Mouse (Mus musculus) forebrain, embryonic 13.5 days (tissue): ENCODE measurements at regions not wholly inside any gene's neighbourhood (a gene's known extent, or its start where the extent isn't known, plus 50 kb on each side); places are given as distances from the start of the nearest gene placed in this dataset.

Source experiments
- ATAC-seq: fragments of 200-750 bp; cut with Nextera tagmentation; 2 replicates; pipeline ENCODE4 v1.8.0; 2017
- H3K27ac ChIP-seq: fragments of 300-500 bp; sonication (generic); 2 replicates; pipeline ENCODE4 v1.5.1; 2015; ENCODE audit warnings: inconsistent platforms, mild to moderate bottlenecking, moderate library complexity
- H3K27me3 ChIP-seq: fragments of 300-500 bp; sonication (generic); 2 replicates; pipeline ENCODE4 v1.6.1; 2015; ENCODE audit warnings: mild to moderate bottlenecking, inconsistent platforms
- H3K36me3 ChIP-seq: fragments of 300-500 bp; sonication (generic); 2 replicates; pipeline ENCODE4 v1.6.1; 2015; ENCODE audit warnings: mild to moderate bottlenecking, inconsistent platforms; ENCODE audit not compliant: poor library complexity, severe bottlenecking
- H3K4me1 ChIP-seq: fragments of 300-500 bp; sonication (generic); 2 replicates; pipeline ENCODE4 v1.6.1; 2015; ENCODE audit warnings: inconsistent platforms
- H3K4me2 ChIP-seq: fragments of 300-500 bp; sonication (generic); 2 replicates; pipeline ENCODE4 v1.6.1; 2015; ENCODE audit warnings: inconsistent platforms, mild to moderate bottlenecking, moderate library complexity
- H3K4me3 ChIP-seq: fragments of 300-500 bp; sonication (generic); 2 replicates; pipeline ENCODE4 v1.5.1; 2015; ENCODE audit warnings: mild to moderate bottlenecking, inconsistent platforms
- H3K9ac ChIP-seq: fragments of 300-500 bp; sonication (generic); 2 replicates; pipeline ENCODE4 v1.6.1; 2015; ENCODE audit warnings: mild to moderate bottlenecking, inconsistent platforms
- H3K9me3 ChIP-seq: fragments of 300-500 bp; sonication (generic); replicated peaks from 2 replicates; pipeline ENCODE4 v1.6.1; 2016; ENCODE audit warnings: inconsistent platforms
- WGBS: fragments of 180-500 bp; shearing (Covaris S2); methylation state at CpG from one replicate; pipeline ENCODE4 v1.1.7; 2015; 5-methylcytosine and 5-hydroxymethylcytosine counted together

GRCm38 (mm10) chr1:69470614-69471250 is 216.3 kb downstream of the Ikzf2 start:
- Histone ChIP-seq H3K4me2 (no peak overlapping the region), H3K4me3 (no peak overlapping the region), H3K4me1 (no peaks in the 10 kb centered on the region), H3K9me3 (no peaks in the 10 kb centered on the region), H3K9ac (no peak overlapping the region), H3K36me3 (no peaks in the 10 kb centered on the region), H3K27ac (no peak overlapping the region), H3K27me3 (no peaks in the 10 kb centered on the region)
- WGBS = 77% methylated on average over 4 of the region's 4 CpGs
- ATAC-seq = no peak

GRCm38 (mm10) chr1:69469158-69469901 is 217.7 kb downstream of the Ikzf2 start:
- no peak for ATAC-seq
- H3K4me3 ChIP-seq = no peak overlapping the region
- no peaks in the 10 kb centered on the region for H3K9me3 ChIP-seq
- H3K36me3 ChIP-seq = no peaks in the 10 kb centered on the region
- WGBS = 89% methylated on average over 8 of the region's 8 CpGs
- H3K4me1 ChIP-seq = no peaks in the 10 kb centered on the region
- H3K9ac ChIP-seq = no peak overlapping the region
- H3K27ac ChIP-seq = no peak overlapping the region
- H3K27me3 ChIP-seq = no peaks in the 10 kb centered on the region
- H3K4me2 ChIP-seq = no peak overlapping the region

GRCm38 (mm10) chr1:69466534-69467275 is 220.3 kb downstream of the Ikzf2 start:
- H3K27ac ChIP-seq = no peak overlapping the region
- WGBS = 15% methylated on average over 5 of the region's 5 CpGs
- no peaks in the 10 kb centered on the region for H3K4me1 ChIP-seq
- H3K27me3 ChIP-seq = no peaks in the 10 kb centered on the region
- no peak overlapping the region for H3K9ac ChIP-seq
- H3K4me2 ChIP-seq = no peak overlapping the region
- no peaks in the 10 kb centered on the region for H3K9me3 ChIP-seq
- no peak overlapping the region for H3K4me3 ChIP-seq
- no peak for ATAC-seq
- no peaks in the 10 kb centered on the region for H3K36me3 ChIP-seq

GRCm38 (mm10) chr1:69461191-69461590 is 225.9 kb downstream of the Ikzf2 start:
- WGBS = 76% methylated on average over 3 of the region's 3 CpGs

GRCm38 (mm10) chr1:69459899-69460298 is 227.1 kb downstream of the Ikzf2 start:
- Histone ChIP-seq H3K4me3 (no peak overlapping the region), H3K9ac (no peak overlapping the region), H3K9me3 (no peaks in the 10 kb centered on the region), H3K27ac (no peak overlapping the region), H3K4me2 (no peak overlapping the region), H3K36me3 (no peaks in the 10 kb centered on the region), H3K27me3 (no peaks in the 10 kb centered on the region), H3K4me1 (no peaks in the 10 kb centered on the region)
- ATAC-seq = no peak

More at GRCm38 (mm10) chr1:69461191-69461590, 225.9 kb downstream of the Ikzf2 start:
- no peak overlapping the region for H3K9ac ChIP-seq
- H3K27ac ChIP-seq = no peak overlapping the region
- H3K9me3 ChIP-seq = no peaks in the 10 kb centered on the region
- H3K4me1 ChIP-seq = no peaks in the 10 kb centered on the region
- no peak for ATAC-seq
- H3K4me2 ChIP-seq = no peak overlapping the region
- H3K27me3 ChIP-seq = no peaks in the 10 kb centered on the region
- H3K4me3 ChIP-seq = no peak overlapping the region
- no peaks in the 10 kb centered on the region for H3K36me3 ChIP-seq

- Histone ChIP-seq H3K4me2 (no peak overlapping the region), H3K4me3 (no peak overlapping the region), H3K9me3 (no peaks in the 10 kb centered on the region), H3K36me3 (no peaks in the 10 kb centered on the region), H3K4me1 (no peaks in the 10 kb centered on the region), H3K9ac (no peak overlapping the region), H3K27ac (no peak overlapping the region), H3K27me3 (no peaks in the 10 kb centered on the region)
- no peak for ATAC-seq
These were observed 229.6 kb downstream of the Ikzf2 start for GRCm38 (mm10) chr1:69457471-69457870.

- no peak overlapping the region for H3K9ac ChIP-seq
- H3K9me3 ChIP-seq = no peaks in the 10 kb centered on the region
- no peak overlapping the region for H3K4me2 ChIP-seq
- H3K4me1 ChIP-seq = no peaks in the 10 kb centered on the region
- no peak for ATAC-seq
- no peak overlapping the region for H3K27ac ChIP-seq
- H3K36me3 ChIP-seq = no peaks in the 10 kb centered on the region
- no peaks in the 10 kb centered on the region for H3K27me3 ChIP-seq
- 92% methylated on average over 3 of the region's 3 CpGs for WGBS
- no peak overlapping the region for H3K4me3 ChIP-seq
These were observed 233.1 kb downstream of the Ikzf2 start for GRCm38 (mm10) chr1:69453991-69454390.

GRCm38 (mm10) chr1:69452910-69453309 is 234.1 kb downstream of the Ikzf2 start:
- Histone ChIP-seq H3K9me3 (no peaks in the 10 kb centered on the region), H3K36me3 (no peaks in the 10 kb centered on the region), H3K4me2 (no peak overlapping the region), H3K9ac (no peak overlapping the region), H3K27ac (no peak overlapping the region), H3K4me1 (no peaks in the 10 kb centered on the region), H3K4me3 (no peak overlapping the region), H3K27me3 (no peaks in the 10 kb centered on the region)
- no peak for ATAC-seq

- no peak for ATAC-seq
- no peak overlapping the region for H3K4me2 ChIP-seq
- no peak overlapping the region for H3K4me3 ChIP-seq
- no peaks in the 10 kb centered on the region for H3K27me3 ChIP-seq
- H3K9ac ChIP-seq = no peak overlapping the region
- H3K9me3 ChIP-seq = no peaks in the 10 kb centered on the region
- H3K36me3 ChIP-seq = no peaks in the 10 kb centered on the region
- H3K4me1 ChIP-seq = no peaks in the 10 kb centered on the region
- H3K27ac ChIP-seq = no peak overlapping the region
- WGBS = 63% methylated on average over 2 of the region's 2 CpGs
These were observed 236.6 kb downstream of the Ikzf2 start for GRCm38 (mm10) chr1:69450455-69450854.

GRCm38 (mm10) chr1:69447276-69447675 is 239.8 kb downstream of the Ikzf2 start:
- H3K9ac ChIP-seq = no peak overlapping the region
- ATAC-seq = no peak
- no peak overlapping the region for H3K4me3 ChIP-seq
- no peaks in the 10 kb centered on the region for H3K9me3 ChIP-seq
- 69% methylated on average over 5 of the region's 5 CpGs for WGBS
- no peaks in the 10 kb centered on the region for H3K36me3 ChIP-seq
- no peak overlapping the region for H3K27ac ChIP-seq
- no peaks in the 10 kb centered on the region for H3K27me3 ChIP-seq
- H3K4me2 ChIP-seq = no peak overlapping the region
- no peaks in the 10 kb centered on the region for H3K4me1 ChIP-seq

GRCm38 (mm10) chr1:69444722-69445121 is 242.3 kb downstream of the Ikzf2 start:
- Histone ChIP-seq H3K4me1 (no peaks in the 10 kb centered on the region), H3K27ac (no peak overlapping the region), H3K27me3 (no peaks in the 10 kb centered on the region), H3K36me3 (no peaks in the 10 kb centered on the region), H3K9me3 (no peaks in the 10 kb centered on the region), H3K9ac (no peak overlapping the region), H3K4me3 (no peak overlapping the region), H3K4me2 (no peak overlapping the region)
- ATAC-seq = no peak
- WGBS = 68% methylated on average over 4 of the region's 4 CpGs

- Histone ChIP-seq H3K27me3 (no peaks in the 10 kb centered on the region), H3K27ac (no peak overlapping the region), H3K4me1 (no peaks in the 10 kb centered on the region), H3K9ac (no peak overlapping the region), H3K4me3 (no peak overlapping the region), H3K36me3 (no peaks in the 10 kb centered on the region), H3K9me3 (no peaks in the 10 kb centered on the region), H3K4me2 (no peak overlapping the region)
- no peak for ATAC-seq
- 71% methylated on average over 7 of the region's 7 CpGs for WGBS
These were observed 243.6 kb downstream of the Ikzf2 start for GRCm38 (mm10) chr1:69443466-69443865.
